Mouse (Mus musculus) E14TG2a.4 (cell line): ENCODE measurements around the gene Cc2d1a.

Experiments used
- CTCF ChIP-seq: conservative IDR thresholded peaks from 2 replicates; pipeline ENCODE4 v1.5.1; 2014; ENCODE audit warnings: low read length
- NANOG ChIP-seq: IDR thresholded peaks from 2 replicates; pipeline ENCODE4 v1.6.1; 2014; ENCODE audit warnings: borderline replicate concordance, low read length, mixed read lengths
- POU5F1 ChIP-seq: IDR thresholded peaks from 2 replicates; pipeline ENCODE4 v1.6.1; 2014; ENCODE audit warnings: low read length, borderline replicate concordance

DNA sequence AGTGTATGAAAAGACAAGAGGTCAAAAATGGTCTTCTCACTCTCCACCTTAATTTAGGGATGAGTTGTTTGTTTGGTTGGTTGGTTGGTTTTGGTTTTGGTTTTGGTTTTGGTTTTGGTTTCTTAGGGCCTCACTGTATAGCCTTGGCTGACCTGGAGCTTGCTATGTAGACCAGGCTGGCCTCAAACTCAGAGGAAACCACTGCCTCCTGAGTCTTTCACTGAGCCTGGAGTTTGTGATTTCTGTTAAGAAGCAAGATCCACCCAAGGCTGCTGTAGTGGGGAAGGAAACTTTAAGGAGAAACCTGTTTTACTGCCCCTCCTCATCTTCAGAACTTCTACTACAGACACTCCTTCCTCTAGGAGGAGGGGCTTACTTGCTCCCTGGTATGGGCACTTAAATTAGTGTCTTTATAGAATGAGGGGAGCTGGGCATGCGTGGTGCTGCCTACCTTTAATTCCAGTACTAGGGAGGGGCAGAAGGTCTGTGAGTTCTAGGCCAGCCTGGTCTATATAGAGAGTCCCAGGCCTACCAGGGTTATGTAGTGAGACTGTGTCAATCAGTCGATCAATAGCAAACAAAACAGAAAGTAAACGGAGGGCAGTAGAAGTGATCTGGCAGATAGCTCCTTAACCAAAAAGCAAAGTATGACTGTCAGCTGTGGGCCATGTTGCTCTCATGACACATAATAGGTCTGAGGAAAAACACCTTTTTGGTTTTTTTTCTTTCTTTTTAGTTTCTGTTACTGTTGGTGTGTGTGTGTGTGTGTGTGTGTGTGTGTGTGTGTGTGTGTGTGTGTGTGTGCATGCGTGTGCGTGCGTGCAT lies 41.3 kb downstream of the Cc2d1a start:
- no peak for TF ChIP-seq CTCF
- no peak for TF ChIP-seq NANOG
- TF ChIP-seq POU5F1: no peak
